Mouse (Mus musculus) c-Kit-positive CD71-positive TER-119-negative erythroid progenitor cells, embryonic 14.5 days (primary cell): ENCODE results near the gene Sec24d.
"Not testable (repeated sequence)": the region's sequence is repeated elsewhere in the genome, so short reads cannot be mapped to it uniquely, and the experiment has no call there.

Experiments
- DNase-seq: peaks from one replicate; pipeline ENCODE4 v3.0.0-alpha.2; 2013; ENCODE audit warnings: low read depth

The Sec24d gene

GRCm38 (mm10) chr3:123338666-123339195 is 71.5 kb downstream of the Sec24d start:
- DNase-seq: no peak

GRCm38 (mm10) chr3:123341049-123341448 is 73.8 kb downstream of the Sec24d start:
- no peak for DNase-seq

- DNase-seq: no peak
Measured at GRCm38 (mm10) chr3:123343690-123344089, 76.4 kb downstream of the Sec24d start.

- DNase-seq: no peak
Measured at GRCm38 (mm10) chr3:123348080-123348802, 81.0 kb downstream of the Sec24d start.

DNA sequence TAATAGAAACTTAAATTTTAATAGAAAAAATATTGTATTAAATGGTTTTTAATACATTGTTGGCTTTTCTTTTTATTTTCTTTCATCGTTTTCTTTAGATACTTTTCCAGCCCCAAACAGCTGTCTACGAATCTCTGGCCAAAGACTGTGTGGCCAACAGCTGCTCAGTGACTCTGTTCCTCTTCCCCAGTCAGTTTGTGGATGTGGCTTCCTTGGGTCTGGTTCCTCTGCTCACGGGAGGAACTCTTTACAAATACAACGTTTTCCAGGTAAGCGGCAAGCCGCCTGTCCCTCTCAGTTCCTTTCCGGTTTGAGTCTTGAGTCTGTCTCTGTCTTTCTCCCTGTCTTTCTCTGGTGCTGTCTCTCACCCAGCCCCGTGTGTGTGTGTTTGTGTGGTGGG is 83.3 kb downstream of the Sec24d start:
- DNase-seq: no peak

GRCm38 (mm10) chr3:123351519-123351918 is 84.3 kb downstream of the Sec24d start:
- DNase-seq: no peak

- peak; percentile 43 for DNase-seq
Measured at GRCm38 (mm10) chr3:123353183-123353582, 85.9 kb downstream of the Sec24d start.

GRCm38 (mm10) chr3:123353661-123354060 is 86.4 kb downstream of the Sec24d start:
- DNase-seq: no peak

- DNase-seq: no peak
Measured at GRCm38 (mm10) chr3:123354388-123354787, 87.1 kb downstream of the Sec24d start.

- DNase-seq: no peak
Measured at GRCm38 (mm10) chr3:123356377-123356991, 89.2 kb downstream of the Sec24d start.

DNA sequence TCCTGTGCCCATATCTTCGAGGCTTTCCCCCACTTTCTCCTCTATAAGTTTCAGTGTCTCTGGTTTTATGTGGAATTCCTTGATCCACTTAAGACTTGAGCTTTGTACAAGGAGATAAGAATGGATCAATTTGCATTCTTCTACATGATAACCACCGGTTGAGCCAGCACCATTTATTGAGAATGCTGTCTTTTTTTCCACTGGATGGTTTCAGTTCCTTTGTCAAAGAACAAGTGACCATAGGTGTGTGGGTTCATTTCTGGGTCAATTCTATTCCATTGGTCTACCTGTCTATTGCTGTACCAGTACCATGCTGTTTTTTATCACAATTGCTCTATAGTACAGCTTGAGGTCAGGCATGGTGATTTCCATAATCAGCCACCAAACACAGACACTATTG is 99.6 kb downstream of the Sec24d start:
- DNase-seq: not testable (repeated sequence)

DNA sequence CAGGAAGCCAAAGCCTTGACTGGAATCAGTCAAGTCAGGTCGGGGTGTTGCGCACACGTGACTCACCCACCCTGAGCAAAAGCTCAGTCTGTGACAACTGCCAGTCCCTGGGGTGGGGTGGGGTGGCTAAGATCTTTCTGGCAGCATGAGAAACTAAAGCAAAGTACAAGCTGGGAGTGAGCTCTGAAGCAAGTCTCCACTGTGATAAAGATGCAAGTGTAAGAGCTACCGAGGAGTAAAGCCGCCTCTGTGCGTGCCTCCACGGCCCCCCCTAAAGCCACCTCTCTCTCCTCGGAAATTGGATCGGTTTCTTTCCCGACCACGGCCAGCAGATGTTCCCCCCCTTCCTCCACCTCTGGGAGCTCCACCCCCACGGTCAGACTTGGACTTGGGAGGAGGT is 101.9 kb downstream of the Sec24d start:
- DNase-seq: no peak

GRCm38 (mm10) chr3:123370927-123371326 is 103.7 kb downstream of the Sec24d start:
- no peak for DNase-seq

DNA sequence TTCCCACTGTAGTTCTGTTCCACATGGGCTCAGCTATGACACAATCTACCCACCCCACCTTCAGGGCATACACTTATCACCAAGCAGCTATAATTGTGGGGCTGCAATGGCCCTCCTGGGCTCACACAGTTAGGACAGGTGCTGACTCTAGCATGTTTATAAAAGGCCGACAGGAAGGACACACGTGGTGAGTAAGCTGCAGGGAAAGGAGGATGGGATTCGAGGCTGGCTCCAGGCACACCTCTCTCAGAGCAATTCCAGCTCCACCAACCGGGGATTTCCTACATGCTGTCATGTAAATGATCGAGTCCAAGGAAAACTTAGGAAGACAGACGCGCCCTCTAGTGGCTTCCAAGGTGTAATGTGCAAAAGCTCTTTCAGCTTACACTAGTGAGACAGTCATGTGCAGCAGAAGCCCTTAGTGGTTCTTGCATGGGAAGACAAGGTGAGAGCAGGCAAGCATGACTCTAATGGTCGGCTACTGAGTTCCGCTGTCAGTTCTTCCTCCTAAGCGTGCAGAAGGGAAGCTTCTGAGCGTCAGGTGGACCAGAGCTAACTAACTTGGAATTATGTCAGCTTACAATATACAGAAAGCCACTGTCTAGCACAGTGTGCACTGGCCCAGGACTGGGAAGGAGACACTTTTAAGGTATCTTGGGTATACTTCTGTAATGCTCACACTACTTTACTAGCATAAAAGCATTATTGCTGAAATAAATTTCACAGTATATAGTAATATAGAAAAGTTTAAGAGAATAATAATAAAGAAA is 104.7 kb downstream of the Sec24d start:
- DNase-seq: no peak

DNA sequence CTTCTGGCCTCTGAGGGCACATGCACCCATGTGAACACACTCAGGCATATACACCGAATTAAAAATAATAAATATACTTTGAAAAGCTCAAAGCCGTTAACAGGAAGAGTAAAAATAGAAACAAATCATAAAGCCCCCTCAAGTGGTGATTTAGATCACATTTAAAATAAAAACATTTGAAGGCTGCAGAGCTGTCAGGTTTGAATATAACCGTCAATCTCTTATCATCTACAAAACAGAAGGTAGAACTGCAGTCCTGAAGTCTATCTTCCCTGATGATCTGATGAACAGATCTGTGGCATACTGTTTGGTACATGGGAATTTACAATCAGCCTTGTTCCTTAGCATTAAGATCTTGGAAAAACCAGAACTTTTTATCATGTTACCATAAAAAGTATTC is 109.3 kb downstream of the Sec24d start:
- no peak for DNase-seq

- DNase-seq: no peak
Measured at GRCm38 (mm10) chr3:123384435-123384834, 117.2 kb downstream of the Sec24d start.

DNA sequence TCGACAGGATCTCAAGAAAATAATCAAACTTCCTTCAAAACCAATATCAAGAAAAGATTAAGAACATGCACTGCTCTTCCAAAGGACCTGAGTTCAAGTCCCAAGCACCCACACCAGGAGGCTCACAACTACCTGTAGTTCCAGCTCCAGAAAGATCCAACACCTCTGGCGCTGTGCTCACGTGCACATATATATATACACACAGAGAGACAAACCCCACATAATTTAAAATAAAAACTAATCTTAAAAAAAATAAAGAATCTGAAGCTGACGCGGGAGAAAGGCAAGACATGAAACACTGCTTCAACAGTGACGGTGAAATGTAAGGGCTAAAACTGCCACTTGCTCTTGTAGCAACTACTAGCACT is 117.8 kb downstream of the Sec24d start:
- no peak for DNase-seq

DNA sequence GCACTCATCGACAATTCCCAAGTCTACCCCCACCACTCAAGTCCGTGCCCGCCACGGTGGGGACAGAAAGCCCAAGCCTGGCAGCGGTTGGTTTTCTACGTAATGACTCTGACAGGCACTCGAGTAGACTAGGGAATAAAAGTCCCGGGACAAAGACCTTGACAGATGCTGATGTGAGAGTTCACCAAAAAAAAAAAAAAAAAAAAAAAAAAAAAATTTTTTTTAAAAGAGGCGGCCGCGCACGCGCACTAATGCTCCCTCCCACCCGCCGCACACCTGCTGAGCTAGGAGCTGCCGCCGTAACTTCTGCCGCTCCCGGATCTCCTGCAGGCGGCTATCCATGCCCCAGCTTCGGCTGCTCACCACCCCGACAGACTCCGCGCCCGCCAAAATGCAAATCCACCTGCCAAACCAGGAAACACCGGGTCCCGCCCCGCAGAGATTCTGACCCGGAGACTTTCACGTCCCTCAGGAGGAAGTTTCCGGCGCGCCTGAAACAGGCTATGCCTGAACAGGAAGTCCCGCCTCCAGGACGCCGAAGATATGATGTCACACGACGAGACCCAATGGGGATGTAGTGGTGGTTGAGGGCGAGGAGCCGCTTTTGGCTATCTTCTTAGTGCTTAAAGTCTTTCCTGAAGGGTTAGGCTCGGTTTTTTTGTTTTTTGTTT is 118.4 kb downstream of the Sec24d start, which contains the start of gene Mettl14:
Mettl14 (minus strand) TSS at position 623 of the 671 bp plus-strand sequence.
- DNase-seq: peak; percentile 96

- DNase-seq: not testable (repeated sequence)
Measured at GRCm38 (mm10) chr3:123386157-123386780, 119.0 kb downstream of the Sec24d start.

DNA sequence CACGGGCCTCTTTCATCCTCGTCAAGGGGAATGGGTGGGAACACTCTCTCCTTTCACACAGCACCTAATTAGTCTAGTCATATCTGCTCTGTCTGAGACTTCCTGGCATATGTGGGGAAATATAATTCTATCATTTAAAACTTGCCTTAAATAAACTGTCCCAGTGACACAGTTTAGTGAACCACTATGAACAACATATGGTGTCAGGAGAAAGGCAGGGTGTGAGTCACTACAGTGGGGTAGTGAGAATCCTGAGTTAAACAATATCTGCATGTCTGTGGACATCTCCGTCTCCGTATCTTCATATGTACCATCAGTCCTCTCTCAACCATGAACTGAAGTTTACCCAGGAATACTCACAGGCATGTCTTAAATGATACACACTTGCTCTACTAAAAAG is 123.9 kb downstream of the Sec24d start:
- no peak for DNase-seq

- DNase-seq: no peak
Measured at GRCm38 (mm10) chr3:123395611-123396010, 128.4 kb downstream of the Sec24d start.
